Mouse (Mus musculus) megakaryocyte, adult 5-6 weeks (primary cell): ENCODE results near the gene Sik2. TPM values are rescaled to one million over a fixed set of nuclear protein-coding genes. Genes with fewer than 3 reads are reported as not detected.

Experiments
- ATAC-seq: 2 replicates; pipeline ENCODE4 v1.8.0; 2016; ENCODE audit warnings: mild to moderate bottlenecking, inconsistent platforms; ENCODE audit not compliant: poor library complexity, severe bottlenecking
- total RNA-seq, 2 experiments: library from RNA; stranded (forward) in 1 of 2; stranded (reverse) in 1 of 2; fragments of 153-499, 151-499 nt in 1 of 2; fragments of 221-1000, 200-1000 nt in 1 of 2; gene quantifications; 2 replicates each; pipeline versions ENCODE4 v1.2.3 to v1.2.4; 2015 to 2017

Gene Sik2
- total RNA-seq, 2 experiments from 2014 or later = 15.6 to 26.8 TPM

GRCm38 (mm10) chr9:50986677-50987076 lies 22.2 kb downstream of the Sik2 start:
- ATAC-seq = no peak

GRCm38 (mm10) chr9:50986123-50986522 lies 22.8 kb downstream of the Sik2 start:
- ATAC-seq = no peak

GRCm38 (mm10) chr9:50981499-50982190 lies 27.2 kb downstream of the Sik2 start:
- no peak for ATAC-seq

GRCm38 (mm10) chr9:50974631-50975030 lies 34.2 kb downstream of the Sik2 start:
- no peak for ATAC-seq

GRCm38 (mm10) chr9:50970413-50970812 lies 38.5 kb downstream of the Sik2 start:
- peak; percentile 93 for ATAC-seq

GRCm38 (mm10) chr9:50969266-50969665 lies 39.6 kb downstream of the Sik2 start:
- ATAC-seq = no peak

- ATAC-seq = no peak
These were observed 42.6 kb downstream of the Sik2 start for GRCm38 (mm10) chr9:50966277-50966676.

- peak; percentile 67 for ATAC-seq
These were observed 43.5 kb downstream of the Sik2 start for GRCm38 (mm10) chr9:50965392-50965791.

- no peak for ATAC-seq
These were observed 44.0 kb downstream of the Sik2 start for GRCm38 (mm10) chr9:50964911-50965310.

GRCm38 (mm10) chr9:50957956-50958489 lies 50.9 kb downstream of the Sik2 start:
- ATAC-seq = no peak

- no peak for ATAC-seq
These were observed 53.7 kb downstream of the Sik2 start for GRCm38 (mm10) chr9:50955176-50955575.

GRCm38 (mm10) chr9:50948097-50948823 lies 60.6 kb downstream of the Sik2 start:
- ATAC-seq = peak; percentile 57

GRCm38 (mm10) chr9:50946338-50946737 lies 62.5 kb downstream of the Sik2 start:
- ATAC-seq = peak; percentile 70

GRCm38 (mm10) chr9:50944826-50945225 lies 64.0 kb downstream of the Sik2 start:
- peak; percentile 87 for ATAC-seq

- ATAC-seq = no peak
These were observed 66.2 kb downstream of the Sik2 start for GRCm38 (mm10) chr9:50942711-50943110.

- ATAC-seq = no peak
These were observed 67.0 kb downstream of the Sik2 start for GRCm38 (mm10) chr9:50941804-50942401.

- ATAC-seq = no peak
These were observed 78.9 kb downstream of the Sik2 start for GRCm38 (mm10) chr9:50929986-50930385.

GRCm38 (mm10) chr9:50925801-50926200 lies 83.1 kb downstream of the Sik2 start:
- ATAC-seq = no peak

GRCm38 (mm10) chr9:50924454-50924853 lies 84.4 kb downstream of the Sik2 start:
- ATAC-seq = no peak

- no peak for ATAC-seq
These were observed 86.3 kb downstream of the Sik2 start for GRCm38 (mm10) chr9:50922363-50923153.
